Mouse (Mus musculus): ENCODE data around the gene Iapp. TPM values are rescaled to one million over a fixed set of nuclear protein-coding genes. Genes with fewer than 3 reads are reported as not detected.

Gene Iapp
- total and polyA plus RNA-seq, 3 experiments = not detected

DNA sequence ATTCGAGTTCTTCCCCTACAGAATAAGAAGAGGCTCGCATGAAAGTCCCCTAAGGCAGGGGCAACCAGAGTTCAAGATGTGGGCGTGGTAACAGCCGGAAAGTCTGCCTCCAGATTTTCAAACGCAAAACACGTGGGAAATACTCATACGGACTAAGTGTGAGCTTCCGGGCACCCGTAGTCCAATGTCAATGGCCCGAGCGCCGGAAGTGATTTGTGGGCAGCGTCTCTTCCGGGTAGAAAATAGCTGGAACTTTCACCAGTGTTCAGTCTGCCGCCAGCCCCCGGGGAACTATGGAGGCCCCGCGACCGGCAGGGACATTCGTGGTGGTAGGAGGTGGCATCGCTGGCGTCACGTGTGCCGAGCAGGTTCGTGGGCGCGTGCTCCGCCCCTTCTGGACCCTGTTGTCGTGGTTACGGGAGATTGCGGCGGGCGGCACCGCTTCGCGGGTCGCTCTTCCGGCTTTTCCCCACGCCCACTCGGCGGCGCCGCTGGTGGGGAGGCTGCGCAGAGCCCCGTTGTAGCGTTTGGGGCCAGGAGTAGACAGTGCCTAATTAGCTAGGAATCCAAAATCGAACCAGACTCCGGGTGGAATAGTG lies 47.3 kb downstream of the Iapp start, which contains the start of gene Pyroxd1:
Pyroxd1 (plus strand) TSS at position 215 of the 599 bp plus-strand sequence.
- no peaks in the 10 kb centered on the region for H3K27me3 ChIP-seq (replicated peaks)
- H3K4me1 ChIP-seq (ENCODE audit: control insufficient read depth in 1 of 2, insufficient read depth in 2 of 2) = peaks cover 4 to 17% of the 10 kb centered on the region in 2 experiments
- TF ChIP-seq SIN3A (IDR thresholded peaks at IDR 0.05; ENCODE audit: low read length) (peak; percentile 99), ZNF384 (IDR thresholded peaks at IDR 0.05; ENCODE audit: low read depth, low read length) (no peak), POLR2A (IDR thresholded peaks at IDR 0.05; ENCODE audit: low read depth, low read length) (peak; percentile 73), POLR2AphosphoS2 (IDR thresholded peaks at IDR 0.05; ENCODE audit: low read depth, low read length) (0 out of 2 replicates have a peak, but pooled peaks have one; percentile 36), MAFK (IDR thresholded peaks at IDR 0.05; ENCODE audit: insufficient replicate concordance, low read length) (no peak), USF1 (IDR thresholded peaks at IDR 0.05; ENCODE audit: low read depth, low read length) (peak; percentile 68), ZMIZ1 (IDR thresholded peaks at IDR 0.05; ENCODE audit: low read depth, low read length) (no peak), EP300 (IDR thresholded peaks at IDR 0.05; ENCODE audit: low read length) (no peak), KAT2A (IDR thresholded peaks at IDR 0.05; ENCODE audit: insufficient replicate concordance, low read length) (peak; percentile 87; the same call in 1 of the 2 replicates), MXI1 (IDR thresholded peaks at IDR 0.05; ENCODE audit: low read depth, low read length) (peak; percentile 100), USF2 (conservative IDR thresholded peaks at IDR 0.05; ENCODE audit: low read depth, low read length) (peak; percentile 54; the same call in 1 of the 2 replicates), E2F4 (IDR thresholded peaks at IDR 0.05; ENCODE audit: insufficient replicate concordance, low read depth, low read length) (peak; percentile 72; the same call in 1 of the 2 replicates), ZC3H11A (IDR thresholded peaks at IDR 0.05; ENCODE audit: low read depth, low read length) (no peak), MYC (IDR thresholded peaks at IDR 0.05; ENCODE audit: low read depth, low read length) (peak; percentile 96), CTCF (conservative IDR thresholded peaks at IDR 0.05 in 1 of 2, IDR thresholded peaks at IDR 0.05 in 1 of 2; ENCODE audit: low read depth in 2 of 2, low read length in 2 of 2) (no peak), RAD21 (IDR thresholded peaks at IDR 0.05; ENCODE audit: low read depth, low read length) (no peak), PAX5 (IDR thresholded peaks at IDR 0.05; ENCODE audit: low read length) (no peak), UBTF (IDR thresholded peaks at IDR 0.05; ENCODE audit: low read depth, low read length) (no peak), NRF1 (IDR thresholded peaks at IDR 0.05; ENCODE audit: low read depth, low read length) (peak; percentile 82), HCFC1 (IDR thresholded peaks at IDR 0.05; ENCODE audit: low read depth, low read length) (peak; percentile 93), ELF1 (IDR thresholded peaks at IDR 0.05; ENCODE audit: low read depth, low read length) (peak; percentile 99), JUND (conservative IDR thresholded peaks at IDR 0.05; ENCODE audit: low read depth, low read length) (no peak), ETS1 (conservative IDR thresholded peaks at IDR 0.05; ENCODE audit: low read depth, low read length) (peak; percentile 43; the same call in 1 of the 2 replicates), MEF2A (IDR thresholded peaks at IDR 0.05; ENCODE audit: borderline replicate concordance, low read depth, low read length) (peak; percentile 79), RCOR1 (conservative IDR thresholded peaks at IDR 0.05; ENCODE audit: low read depth, low read length) (no peak), SMC3 (IDR thresholded peaks at IDR 0.05; ENCODE audit: low read depth, low read length) (no peak), MAZ (IDR thresholded peaks at IDR 0.05; ENCODE audit: low read depth, low read length) (no peak; the same call in 1 of the 2 replicates), GABPA (IDR thresholded peaks at IDR 0.05; ENCODE audit: insufficient replicate concordance, low read depth, low read length) (no peak; the same call in 1 of the 2 replicates), MAX (IDR thresholded peaks at IDR 0.05; ENCODE audit: low read length) (peak; percentile 98), BHLHE40 (IDR thresholded peaks at IDR 0.05; ENCODE audit: low read depth, low read length) (peak; percentile 76), TBP (conservative IDR thresholded peaks at IDR 0.05; ENCODE audit: low read depth, low read length) (no peak), CHD2 (IDR thresholded peaks at IDR 0.05; ENCODE audit: low read length) (peak; percentile 47; the same call in 1 of the 2 replicates), ZKSCAN1 (IDR thresholded peaks at IDR 0.05; ENCODE audit: borderline replicate concordance, low read depth, low read length) (no peak), TCF12 (IDR thresholded peaks at IDR 0.05; ENCODE audit: low read depth, low read length) (0 out of 2 replicates have a peak, but pooled peaks have one; percentile 49), NELFE (IDR thresholded peaks at IDR 0.05; ENCODE audit: low read depth, low read length) (peak; percentile 61; the same call in 1 of the 2 replicates), CHD1 (IDR thresholded peaks at IDR 0.05; ENCODE audit: low read depth, low read length) (no peak), JUN (IDR thresholded peaks at IDR 0.05; ENCODE audit: insufficient read depth, low read depth, low read length) (peak; percentile 20; the same call in 1 of the 2 replicates), IRF4 (IDR thresholded peaks at IDR 0.05; ENCODE audit: low read depth, low read length) (peak; percentile 60; the same call in 1 of the 2 replicates)
- in situ Hi-C loops (cut with MboI; ENCODE audit: low pct_ligation_motif_present, low pct_unique_long_range_greater_than_20kb, low sequenced_read_pairs) = loop anchor here (25.0 kb wide), 1 partner anchor 167 kb away; the partner anchor contains the start of gene Ldhb
- H3K9me3 ChIP-seq (replicated peaks; ENCODE audit: low read length) = no peaks in the 10 kb centered on the region
- dilution Hi-C loops (cut with MboI; ENCODE audit: extremely low pct_ligation_motif_present, extremely low pct_unique_long_range_greater_than_20kb, low sequenced_read_pairs) = no loop called here
- peak; percentile 96 for DNase-seq (ENCODE audit: extremely low read depth)
- H3K4me3 ChIP-seq (replicated peaks in 1 of 3; ENCODE audit: low read depth in 2 of 3, low read length in 2 of 3, poor library complexity in 1 of 3) = peak within 1 kb of the TSS; percentile 71 to 81 (median 73)
- peak within 1 kb of the TSS; percentile 74 for H3K27ac ChIP-seq (ENCODE audit: insufficient read depth, low read depth)
- H3K9ac ChIP-seq (ENCODE audit: insufficient read depth, low read depth) = peak within 1 kb of the TSS; percentile 62
- peaks cover 14 to 29% of the 10 kb centered on the region in 2 experiments for H3K36me3 ChIP-seq (replicated peaks in 1 of 2; ENCODE audit: control insufficient read depth in 1 of 2, insufficient read depth in 1 of 2, low read length in 1 of 2)
- H3K4me2 ChIP-seq (ENCODE audit: insufficient read depth, low read depth, poor library complexity, severe bottlenecking) = peak within 1 kb of the TSS; percentile 97
- H3K79me2 ChIP-seq (replicated peaks; ENCODE audit: control insufficient read depth, extremely low read depth, insufficient read depth, poor library complexity, severe bottlenecking) = no peaks in the 10 kb centered on the region
